Mouse (Mus musculus) urinary bladder, postnatal 25 days (tissue): ENCODE data around the gene Nemp1.
A peak's percentile ranks its signal among the peaks of the same experiment; 100 is the strongest.
"Not testable (repeated sequence)": the region's sequence is repeated elsewhere in the genome, so short reads cannot be mapped to it uniquely, and the experiment has no call there.

ENCODE experiments used
- DNase-seq: peaks from one replicate; pipeline ENCODE4 v3.0.0; 2022; ENCODE audit warnings: low spot score

Gene Nemp1

DNA sequence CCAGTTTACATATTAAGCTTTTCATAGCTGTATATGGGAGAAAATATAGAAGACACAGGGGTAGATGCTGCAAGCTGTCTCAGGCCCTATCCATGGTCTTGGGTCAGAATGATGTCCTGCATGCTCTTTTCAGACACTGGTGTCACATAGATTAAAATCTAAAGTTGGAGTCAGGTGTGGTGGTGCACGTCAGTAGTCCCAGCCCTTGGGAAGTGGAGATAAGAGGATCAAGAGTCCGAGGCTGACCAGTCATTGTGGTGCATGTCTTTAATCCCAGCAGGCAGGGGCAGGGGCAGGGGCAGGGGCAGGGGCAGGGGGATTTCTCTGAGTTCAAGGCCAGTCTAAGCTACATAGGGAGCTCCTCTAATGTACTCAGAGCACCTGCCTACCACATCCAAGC, 20.9 kb upstream of the Nemp1 start:
- DNase-seq, result no peak

- DNase-seq, result no peak
Measured at GRCm38 (mm10) chr10:127652906-127653638, 13.6 kb upstream of the Nemp1 start.

- no peak for DNase-seq
Measured at GRCm38 (mm10) chr10:127654970-127655579, 11.6 kb upstream of the Nemp1 start.

GRCm38 (mm10) chr10:127657617-127658016, 9.1 kb upstream of the Nemp1 start:
- not testable (repeated sequence) for DNase-seq

DNA sequence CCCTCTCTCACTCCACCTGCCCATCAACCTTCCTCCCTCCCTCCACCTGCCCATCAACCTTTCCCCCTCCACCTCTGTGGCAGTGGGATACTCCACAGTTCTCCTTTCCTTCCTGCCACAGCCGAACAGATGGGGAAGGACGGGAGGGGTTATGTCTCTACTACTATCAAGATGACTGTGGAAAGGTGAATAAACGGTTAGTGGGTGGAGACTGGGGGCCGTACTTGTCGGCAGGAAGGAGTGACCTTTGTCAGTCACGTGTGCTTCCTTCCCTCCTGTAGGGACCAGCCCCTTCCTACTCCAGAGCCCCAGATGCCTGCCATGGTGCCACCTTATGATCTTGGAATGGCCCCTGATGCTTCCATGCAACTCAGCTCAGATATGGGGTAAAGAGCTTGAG, 8.6 kb upstream of the Nemp1 start:
- DNase-seq, result no peak

- no peak for DNase-seq
Measured at GRCm38 (mm10) chr10:127659551-127659950, 7.2 kb upstream of the Nemp1 start.

GRCm38 (mm10) chr10:127661291-127661914, 5.3 kb upstream of the Nemp1 start:
- DNase-seq, result no peak

GRCm38 (mm10) chr10:127661915-127662663, 4.6 kb upstream of the Nemp1 start:
- DNase-seq, result peak; percentile 50

GRCm38 (mm10) chr10:127662666-127663253, 3.9 kb upstream of the Nemp1 start:
- DNase-seq, result no peak

DNA sequence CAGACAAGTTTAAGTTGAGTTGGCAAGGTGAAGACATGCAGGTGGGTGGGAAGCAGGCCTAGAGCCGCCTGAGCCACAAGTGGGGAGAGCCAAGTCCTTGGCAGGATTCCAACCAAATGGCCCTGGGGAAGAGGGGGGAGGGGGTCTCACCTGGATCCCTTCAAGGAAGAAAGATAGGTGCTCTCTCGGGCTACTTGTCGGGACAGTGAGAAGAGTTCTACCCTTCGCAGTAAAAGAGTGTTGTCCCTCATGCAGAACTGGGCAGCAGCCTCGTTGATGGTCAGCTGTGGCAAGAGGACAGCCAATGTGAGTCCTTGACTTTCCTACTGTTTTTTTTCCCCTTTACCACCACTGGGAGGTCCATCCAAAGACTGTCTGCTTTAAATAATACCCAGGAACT, 3.1 kb upstream of the Nemp1 start:
- no peak for DNase-seq

DNA sequence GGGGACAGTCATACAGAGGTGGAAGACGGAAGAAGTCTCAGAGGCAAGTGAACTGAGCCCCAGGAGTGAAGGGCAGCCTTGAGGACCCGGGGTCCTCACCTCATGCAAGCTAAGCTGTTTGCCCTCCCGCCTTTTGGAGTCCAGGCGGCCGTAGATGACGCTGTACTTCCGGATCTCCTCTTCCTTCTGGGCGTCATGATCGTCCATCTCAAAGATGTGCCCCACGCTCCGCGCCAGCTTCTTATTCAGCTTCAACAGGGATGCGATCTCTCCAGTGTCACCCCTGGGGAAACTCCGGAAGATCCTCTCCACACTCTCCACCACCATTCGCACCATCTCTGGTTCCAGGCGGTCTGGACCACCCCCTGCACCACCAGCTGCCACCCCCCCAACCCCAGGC, 2.5 kb upstream of the Nemp1 start:
- no peak for DNase-seq

GRCm38 (mm10) chr10:127664891-127665290, 1.8 kb upstream of the Nemp1 start:
- DNase-seq, result no peak

DNA sequence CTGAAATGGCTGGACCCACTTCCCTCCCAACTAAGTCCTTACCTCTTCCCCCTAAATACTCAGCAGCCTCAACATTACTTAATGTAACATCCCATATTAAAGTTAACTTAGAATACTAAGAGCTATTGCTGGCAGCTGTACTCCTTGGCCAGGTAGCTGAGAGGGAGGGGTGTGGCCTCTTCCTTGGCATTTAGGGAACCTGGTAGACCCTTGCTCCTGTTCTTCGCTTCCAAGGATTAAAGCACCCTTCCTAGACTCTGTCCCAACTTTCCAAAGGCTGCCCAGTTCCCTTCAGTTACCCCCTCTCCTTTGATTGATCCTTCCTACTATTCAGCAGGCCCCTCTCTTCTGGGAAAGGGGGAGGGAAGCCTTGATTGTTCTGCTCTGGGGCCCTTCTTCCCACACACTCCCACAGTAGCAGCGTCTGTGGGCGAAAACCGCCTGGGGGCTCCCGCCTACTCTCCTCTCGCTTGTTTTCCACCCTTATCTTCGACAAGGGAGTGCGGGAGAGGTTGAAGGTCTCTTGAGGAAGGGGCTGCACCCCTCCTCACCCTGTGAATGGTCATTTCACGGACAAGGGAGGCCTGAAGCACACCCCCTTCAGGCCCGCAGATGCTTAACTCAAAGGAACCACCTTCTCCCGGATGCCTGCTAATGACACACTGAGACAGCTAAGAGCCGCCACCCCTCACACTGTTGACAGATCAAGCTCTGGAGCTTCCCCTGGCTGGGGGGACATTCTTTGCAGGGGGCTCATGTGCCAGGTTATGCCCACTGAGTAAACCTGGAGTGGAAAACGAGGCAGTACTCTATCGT, 1.1 kb upstream of the Nemp1 start:
- DNase-seq, result no peak

DNA sequence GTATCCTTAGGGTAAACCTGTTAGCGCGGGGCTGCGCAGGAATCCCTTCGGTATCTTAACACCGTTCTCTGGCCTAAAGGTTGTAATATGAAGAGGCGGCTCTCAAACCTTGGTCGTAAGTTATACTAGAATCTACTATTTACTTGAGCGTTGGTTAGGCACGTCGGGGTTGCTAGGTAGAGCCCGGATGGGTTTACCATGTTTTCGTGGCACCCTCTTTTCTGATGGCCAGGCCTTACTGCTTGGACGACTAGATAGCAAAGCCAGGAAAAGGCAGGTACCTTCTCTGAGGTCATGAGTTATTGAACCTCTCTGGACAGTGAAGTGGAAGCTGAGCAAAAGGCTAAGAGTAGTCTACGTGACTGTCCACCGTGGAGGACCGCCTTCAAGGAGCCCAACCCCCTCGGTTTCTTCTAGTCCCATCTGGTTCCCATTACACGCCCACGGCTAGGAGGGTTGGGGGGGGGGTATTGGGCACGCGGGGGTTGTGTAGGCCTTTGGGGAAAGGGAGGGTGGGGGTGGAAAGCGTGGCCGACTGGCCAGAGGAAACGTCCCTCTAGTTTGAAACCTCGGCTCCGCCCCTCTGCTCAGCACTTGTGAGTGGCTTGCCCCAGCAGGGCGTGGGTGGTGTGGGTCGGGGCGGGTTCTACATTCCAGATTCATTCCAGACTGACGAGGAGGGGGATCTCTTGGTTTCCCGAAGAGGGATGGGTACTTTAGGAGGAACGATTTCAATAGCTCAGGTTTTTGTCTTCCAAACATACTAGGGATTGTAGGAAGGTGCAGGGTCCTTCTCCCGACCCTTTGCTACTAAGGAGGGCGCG, 780 bp downstream of the Nemp1 start:
- DNase-seq, result peak; percentile 73

DNA sequence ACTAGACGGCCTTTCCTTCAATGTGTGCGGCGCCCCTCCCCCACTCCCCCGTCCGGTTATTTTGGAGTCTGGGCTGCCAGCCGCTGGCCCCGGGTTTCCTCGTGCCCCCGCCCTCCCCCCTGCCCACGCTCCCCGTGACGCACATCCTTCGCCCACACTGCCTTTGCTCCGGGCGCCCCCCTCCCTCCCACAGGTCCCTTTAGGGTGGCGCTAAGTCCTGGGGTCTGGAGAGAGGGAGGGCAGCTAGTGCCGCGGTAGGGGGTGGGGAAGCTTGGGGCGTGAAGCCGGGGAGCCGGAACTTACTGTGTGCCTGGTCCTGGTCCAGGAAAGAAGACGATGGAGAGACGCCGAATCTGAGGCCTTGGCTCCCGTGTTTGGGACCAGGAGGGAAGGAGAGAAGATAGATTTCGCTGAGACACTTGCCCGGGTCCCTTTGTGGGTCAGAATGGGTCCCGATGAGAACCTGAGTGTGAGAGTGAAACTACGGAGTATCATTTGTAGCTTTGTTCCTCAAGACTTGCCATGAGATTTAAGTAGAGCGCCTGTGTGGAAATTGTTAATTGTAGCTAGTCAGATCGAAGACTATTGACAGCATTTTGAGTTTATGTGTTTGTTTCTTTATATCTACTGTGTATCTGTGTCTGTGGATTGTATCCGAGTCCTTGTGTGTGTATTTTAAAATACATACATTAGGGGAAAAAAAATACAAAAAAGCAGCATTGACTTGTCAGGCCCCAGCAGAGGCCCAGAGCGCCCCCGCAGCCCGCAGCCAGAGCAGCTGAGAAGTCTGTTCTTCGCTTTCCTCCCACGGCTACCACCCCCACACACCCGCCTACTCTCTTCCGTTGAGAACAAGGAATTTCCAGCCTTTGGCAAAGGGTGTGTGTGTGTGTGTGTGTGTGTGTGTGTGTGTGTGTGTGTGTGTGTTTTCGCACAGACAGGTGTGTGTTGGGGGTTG, 1.7 kb downstream of the Nemp1 start, which contains the start of gene Nab2:
Gene Nab2, minus strand, starts transcription at position 476 of the 958 bp plus-strand sequence.
- peak; percentile 71 for DNase-seq

DNA sequence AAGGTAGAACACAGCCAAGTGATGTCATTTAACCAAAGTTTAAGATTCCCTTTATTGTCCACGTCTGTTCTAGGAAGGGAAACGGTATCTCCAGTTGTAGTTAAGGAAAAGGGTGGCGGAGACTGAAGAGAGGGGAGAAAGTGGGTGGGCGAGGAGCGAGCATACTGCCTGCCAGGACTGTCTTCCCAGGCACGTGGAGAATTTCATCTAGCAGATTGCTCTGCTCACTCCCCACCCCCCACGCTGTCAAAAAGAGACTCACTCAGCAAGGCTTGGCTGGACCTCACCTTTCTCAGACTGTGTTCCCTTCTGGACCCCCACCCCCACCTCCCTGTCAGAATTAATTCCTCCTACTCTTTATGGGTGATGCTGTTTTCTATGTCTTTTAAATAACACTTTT, 2.5 kb downstream of the Nemp1 start:
- no peak for DNase-seq

GRCm38 (mm10) chr10:127670185-127670584, 3.5 kb downstream of the Nemp1 start:
- DNase-seq, result no peak

DNA sequence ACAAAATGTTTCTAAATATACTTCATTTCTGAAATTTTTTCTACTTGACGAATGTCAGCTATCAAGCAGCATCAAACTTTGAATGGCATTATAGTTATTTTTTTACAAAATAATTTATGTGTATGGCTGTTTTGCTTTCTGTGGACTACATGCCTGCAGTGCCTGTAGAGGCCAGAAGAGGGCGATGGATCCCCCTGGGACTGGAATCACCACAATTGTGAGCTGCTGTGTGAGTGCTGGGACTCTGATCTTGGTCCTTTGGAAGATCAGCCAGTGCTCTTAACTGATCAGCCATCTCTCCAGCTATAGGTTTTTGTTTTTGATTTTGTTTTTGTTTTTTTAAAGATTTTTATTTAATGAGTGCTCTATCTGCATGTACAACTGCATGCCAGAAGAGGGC, 4.6 kb downstream of the Nemp1 start:
- DNase-seq, result no peak

- DNase-seq, result no peak
Measured at GRCm38 (mm10) chr10:127674046-127674655, 7.5 kb downstream of the Nemp1 start.
